In genomic region chr15:82901306-82901705, GRCm38 (mm10) we compare ENCODE assay signal across 9 mouse cellular contexts.
DNase-seq lines count a peak whose midpoint lies in the region; ATAC-seq and TF ChIP-seq lines count a peak whose summit lies in the region.
"Had no signal": no experiment of that assay in that cellular context is flagged by ENCODE, and none has a peak within 500 bp of the region (broad histone marks: within the 10 kb centered on the region; RNA-seq: fewer than 3 reads in every experiment).

No protein-coding gene starts in this region.

- peaks cover 30% of the 10 kb centered on the region for H3K4me1 ChIP-seq in hindbrain, embryonic 11.5 days (replicated peaks; ENCODE audit: control insufficient read depth, insufficient read depth, low read length)
- peaks cover 79% of the 10 kb centered on the region for H3K4me1 ChIP-seq in hindbrain, embryonic 13.5 days (replicated peaks)
- peaks cover 20 to 45% of the 10 kb centered on the region in 2 experiments for H3K4me1 ChIP-seq in ES-E14 (ENCODE audit: control insufficient read depth in 2 of 2, insufficient read depth in 2 of 2, low read length in 2 of 2, poor library complexity in 1 of 2)

- no peak overlapping the region for H3K4me3 ChIP-seq in hindbrain, embryonic 11.5 days (ENCODE audit: low read depth, low read length)
- no peak overlapping the region for H3K4me3 ChIP-seq in hindbrain, embryonic 13.5 days
- H3K4me3 ChIP-seq in ES-E14 (ENCODE audit: insufficient read depth in 1 of 2, low read depth in 1 of 2, low read length in 2 of 2, poor library complexity in 1 of 2, severe bottlenecking in 1 of 2) = 0 out of 4 replicates have a peak overlapping the region, but pooled peaks of 1 of the 2 experiments have one; percentile 2

- no peak overlapping the region for H3K27ac ChIP-seq in hindbrain, embryonic 11.5 days (ENCODE audit: low read depth, low read length)
- no peak overlapping the region for H3K27ac ChIP-seq in hindbrain, embryonic 13.5 days
- H3K27ac ChIP-seq in ES-E14 (ENCODE audit: insufficient read depth, low read depth, low read length, poor library complexity, severe bottlenecking) = peak overlapping the region; percentile 77; the same call in 1 of the 2 replicates

- in situ Hi-C loops in ES-E14 (cut with MboI; ENCODE audit: low sequenced_read_pairs in 2 of 2, unreplicated experiment in 2 of 2) = no loop called here

- no peaks in the 10 kb centered on the region for H3K9me3 ChIP-seq in hindbrain, embryonic 11.5 days (ENCODE audit: control insufficient read depth, low read length)
- no peaks in the 10 kb centered on the region for H3K9me3 ChIP-seq in hindbrain, embryonic 13.5 days
- H3K9me3 ChIP-seq in ES-E14 (ENCODE audit: control insufficient read depth, insufficient read depth, low read depth, low read length) = no peaks in the 10 kb centered on the region

- H3K36me3 ChIP-seq in hindbrain, embryonic 11.5 days (ENCODE audit: control insufficient read depth, insufficient read depth, low read length) = no peaks in the 10 kb centered on the region
- H3K36me3 ChIP-seq in hindbrain, embryonic 13.5 days = no peaks in the 10 kb centered on the region
- no peaks in the 10 kb centered on the region for H3K36me3 ChIP-seq in ES-E14 (ENCODE audit: control insufficient read depth, insufficient read depth, low read length, poor library complexity, severe bottlenecking)

- peak overlapping the region; percentile 16 for H3K9ac ChIP-seq in hindbrain, embryonic 11.5 days (ENCODE audit: low read depth, low read length)
- no peak overlapping the region; the same call in 1 of the 2 replicates for H3K9ac ChIP-seq in hindbrain, embryonic 13.5 days
- H3K9ac ChIP-seq in ES-E14 (ENCODE audit: insufficient read depth, low read depth, low read length, poor library complexity, severe bottlenecking) = peak overlapping the region; percentile 40; the same call in 1 of the 2 replicates

- H3K27me3 ChIP-seq in hindbrain, embryonic 11.5 days (ENCODE audit: control insufficient read depth, insufficient read depth, low read length) = peaks cover 3% of the 10 kb centered on the region; the same call in 1 of the 2 replicates
- peaks cover 23% of the 10 kb centered on the region for H3K27me3 ChIP-seq in hindbrain, embryonic 13.5 days

- 10% methylated on average over 6 of the region's 6 CpGs for WGBS in hindbrain, embryonic 11.5 days
- WGBS in hindbrain, embryonic 13.5 days = 8% methylated on average over 6 of the region's 6 CpGs

- no peak for ATAC-seq in hindbrain, embryonic 11.5 days (ENCODE audit: low FRiP score)
- ATAC-seq in hindbrain, embryonic 13.5 days (ENCODE audit: low FRiP score) = no peak

- no peak for DNase-seq in hindbrain, embryonic 11.5 days (ENCODE audit: low spot score)
- DNase-seq in ES-E14 (ENCODE audit: low read depth, low spot score) = peak; percentile 81
- DNase-seq in embryo, embryonic 11 days = peak; percentile 55
- DNase-seq in lung, postnatal 10 days = peak; percentile 35
- no peak for DNase-seq in retina, embryonic 14.5 days (ENCODE audit: low spot score)
- DNase-seq in cerebellum, adult 9-11 months = no peak
- DNase-seq: cerebellum, adult 11 months; kidney, postnatal 14 days had no signal

- H3K4me2 ChIP-seq in hindbrain, embryonic 11.5 days (replicated peaks; ENCODE audit: low read depth, low read length) = no peak overlapping the region
- no peak overlapping the region for H3K4me2 ChIP-seq in hindbrain, embryonic 13.5 days

TF ChIP-seq in ES-E14, 5 proteins besides CTCF, POLR2A, EP300 and RAD21:
- no peak for TF ChIP-seq ZNF384 (IDR thresholded peaks at IDR 0.05; ENCODE audit: low read depth, low read length)
- 0 out of 2 replicates have a peak, but pooled peaks have one; percentile 31 for TF ChIP-seq CHD2 (IDR thresholded peaks at IDR 0.05; ENCODE audit: low read depth, low read length)

Comparison
In these comparisons a context has a peak if more than half of its experiments do, and no peak if none do; other contexts are left out.
1. DNase-seq: peak in ES-E14 (single experiment), embryo, embryonic 11 days (single experiment) and lung, postnatal 10 days (single experiment); none in hindbrain, embryonic 11.5 days (single experiment), retina, embryonic 14.5 days (single experiment) and cerebellum, adult 9-11 months (single experiment).